Mouse (Mus musculus): ENCODE results near the gene Spata13. TPM values are rescaled to one million over a fixed set of nuclear protein-coding genes. Genes with fewer than 3 reads are reported as not detected.

Gene Spata13
- polyA plus RNA-seq, 1 experiment from 2014 or later: 25.9 TPM

GRCm38 (mm10) chr14:60683989-60684388, 50.2 kb downstream of the Spata13 start:
- 80% methylated on average over 10 of the region's 10 CpGs for WGBS
- Histone ChIP-seq H3K27ac (replicated peaks; ENCODE audit: low read depth, low read length) (no peak overlapping the region), H3K4me3 (ENCODE audit: low read depth, low read length) (no peak overlapping the region), H3K36me3 (replicated peaks; ENCODE audit: control insufficient read depth, insufficient read depth, low read depth, low read length) (no peaks in the 10 kb centered on the region), H3K9ac (replicated peaks; ENCODE audit: low read length) (no peak overlapping the region), H3K9me3 (replicated peaks; ENCODE audit: control insufficient read depth, low read length) (no peaks in the 10 kb centered on the region), H3K27me3 (ENCODE audit: control insufficient read depth, insufficient read depth, low read length) (no peaks in the 10 kb centered on the region), H3K4me2 (ENCODE audit: low read depth, low read length) (no peak overlapping the region), H3K4me1 (ENCODE audit: control insufficient read depth, insufficient read depth, low read length) (no peaks in the 10 kb centered on the region)
- DNase-seq (ENCODE audit: low spot score): no peak
- no peak for ATAC-seq (replicated peaks; ENCODE audit: insufficient number of reproducible peaks, low FRiP score, low TSS enrichment, low read depth)

- no peak overlapping the region for H3K4me3 ChIP-seq (ENCODE audit: low read depth, low read length)
- no peaks in the 10 kb centered on the region for H3K27me3 ChIP-seq (ENCODE audit: control insufficient read depth, insufficient read depth, low read length)
- ATAC-seq (replicated peaks; ENCODE audit: insufficient number of reproducible peaks, low FRiP score, low TSS enrichment, low read depth) (no peak), DNase-seq (ENCODE audit: low spot score) (no peak)
- no peak overlapping the region for H3K27ac ChIP-seq (replicated peaks; ENCODE audit: low read depth, low read length)
- no peaks in the 10 kb centered on the region for H3K36me3 ChIP-seq (replicated peaks; ENCODE audit: control insufficient read depth, insufficient read depth, low read depth, low read length)
- H3K9ac ChIP-seq (replicated peaks; ENCODE audit: low read length): no peak overlapping the region
- no peaks in the 10 kb centered on the region for H3K9me3 ChIP-seq (replicated peaks; ENCODE audit: control insufficient read depth, low read length)
- H3K4me1 ChIP-seq (ENCODE audit: control insufficient read depth, insufficient read depth, low read length): no peaks in the 10 kb centered on the region
- WGBS: 86% methylated on average over 11 of the region's 11 CpGs
- no peak overlapping the region for H3K4me2 ChIP-seq (ENCODE audit: low read depth, low read length)
Observed at GRCm38 (mm10) chr14:60686733-60687132, 52.9 kb downstream of the Spata13 start.

- H3K4me3 ChIP-seq (ENCODE audit: low read depth, low read length): no peak overlapping the region
- no peak for DNase-seq (ENCODE audit: low spot score)
- H3K4me2 ChIP-seq (ENCODE audit: low read depth, low read length): no peak overlapping the region
- no peak for ATAC-seq (replicated peaks; ENCODE audit: insufficient number of reproducible peaks, low FRiP score, low TSS enrichment, low read depth)
- H3K9me3 ChIP-seq (replicated peaks; ENCODE audit: control insufficient read depth, low read length): no peaks in the 10 kb centered on the region
- no peak overlapping the region for H3K9ac ChIP-seq (replicated peaks; ENCODE audit: low read length)
- no peaks in the 10 kb centered on the region for H3K4me1 ChIP-seq (ENCODE audit: control insufficient read depth, insufficient read depth, low read length)
- WGBS: 63% methylated on average over 7 of the region's 7 CpGs
- no peaks in the 10 kb centered on the region for H3K36me3 ChIP-seq (replicated peaks; ENCODE audit: control insufficient read depth, insufficient read depth, low read depth, low read length)
- no peak overlapping the region for H3K27ac ChIP-seq (replicated peaks; ENCODE audit: low read depth, low read length)
- H3K27me3 ChIP-seq (ENCODE audit: control insufficient read depth, insufficient read depth, low read length): no peaks in the 10 kb centered on the region
Observed at GRCm38 (mm10) chr14:60687241-60687640, 53.4 kb downstream of the Spata13 start.

GRCm38 (mm10) chr14:60688509-60689205, 54.9 kb downstream of the Spata13 start:
- Histone ChIP-seq H3K4me3 (ENCODE audit: low read depth, low read length) (no peak overlapping the region), H3K36me3 (replicated peaks; ENCODE audit: control insufficient read depth, insufficient read depth, low read depth, low read length) (no peaks in the 10 kb centered on the region), H3K4me2 (ENCODE audit: low read depth, low read length) (no peak overlapping the region), H3K27ac (replicated peaks; ENCODE audit: low read depth, low read length) (no peak overlapping the region), H3K9me3 (replicated peaks; ENCODE audit: control insufficient read depth, low read length) (no peaks in the 10 kb centered on the region), H3K4me1 (ENCODE audit: control insufficient read depth, insufficient read depth, low read length) (no peaks in the 10 kb centered on the region), H3K9ac (replicated peaks; ENCODE audit: low read length) (no peak overlapping the region), H3K27me3 (ENCODE audit: control insufficient read depth, insufficient read depth, low read length) (no peaks in the 10 kb centered on the region)
- DNase-seq (ENCODE audit: low spot score) (peak; percentile 83), ATAC-seq (replicated peaks; ENCODE audit: insufficient number of reproducible peaks, low FRiP score, low TSS enrichment, low read depth) (no peak)
- 49% methylated on average over 7 of the region's 7 CpGs for WGBS

- H3K36me3 ChIP-seq (replicated peaks; ENCODE audit: control insufficient read depth, insufficient read depth, low read depth, low read length): no peaks in the 10 kb centered on the region
- ATAC-seq (replicated peaks; ENCODE audit: insufficient number of reproducible peaks, low FRiP score, low TSS enrichment, low read depth) (no peak), DNase-seq (ENCODE audit: low spot score) (no peak)
- H3K4me1 ChIP-seq (ENCODE audit: control insufficient read depth, insufficient read depth, low read length): no peaks in the 10 kb centered on the region
- no peak overlapping the region for H3K9ac ChIP-seq (replicated peaks; ENCODE audit: low read length)
- H3K27ac ChIP-seq (replicated peaks; ENCODE audit: low read depth, low read length): no peak overlapping the region
- no peak overlapping the region for H3K4me3 ChIP-seq (ENCODE audit: low read depth, low read length)
- H3K4me2 ChIP-seq (ENCODE audit: low read depth, low read length): no peak overlapping the region
- H3K9me3 ChIP-seq (replicated peaks; ENCODE audit: control insufficient read depth, low read length): no peaks in the 10 kb centered on the region
- WGBS: 88% methylated on average over 5 of the region's 5 CpGs
- H3K27me3 ChIP-seq (ENCODE audit: control insufficient read depth, insufficient read depth, low read length): no peaks in the 10 kb centered on the region
Observed at GRCm38 (mm10) chr14:60689768-60690167, 56.0 kb downstream of the Spata13 start.

- DNase-seq (ENCODE audit: low spot score) (no peak), ATAC-seq (replicated peaks; ENCODE audit: insufficient number of reproducible peaks, low FRiP score, low TSS enrichment, low read depth) (no peak)
- Histone ChIP-seq H3K36me3 (replicated peaks; ENCODE audit: control insufficient read depth, insufficient read depth, low read depth, low read length) (no peaks in the 10 kb centered on the region), H3K4me2 (ENCODE audit: low read depth, low read length) (no peak overlapping the region), H3K9ac (replicated peaks; ENCODE audit: low read length) (no peak overlapping the region), H3K4me3 (ENCODE audit: low read depth, low read length) (no peak overlapping the region), H3K27ac (replicated peaks; ENCODE audit: low read depth, low read length) (no peak overlapping the region), H3K4me1 (ENCODE audit: control insufficient read depth, insufficient read depth, low read length) (no peaks in the 10 kb centered on the region), H3K27me3 (ENCODE audit: control insufficient read depth, insufficient read depth, low read length) (no peaks in the 10 kb centered on the region), H3K9me3 (replicated peaks; ENCODE audit: control insufficient read depth, low read length) (no peaks in the 10 kb centered on the region)
- 71% methylated on average over 7 of the region's 7 CpGs for WGBS
Observed at GRCm38 (mm10) chr14:60690631-60691030, 56.8 kb downstream of the Spata13 start.

- H3K4me1 ChIP-seq (ENCODE audit: control insufficient read depth, insufficient read depth, low read length): no peaks in the 10 kb centered on the region
- no peak for ATAC-seq (replicated peaks; ENCODE audit: insufficient number of reproducible peaks, low FRiP score, low TSS enrichment, low read depth)
- no peaks in the 10 kb centered on the region for H3K27me3 ChIP-seq (ENCODE audit: control insufficient read depth, insufficient read depth, low read length)
- H3K27ac ChIP-seq (replicated peaks; ENCODE audit: low read depth, low read length): no peak overlapping the region
- H3K9ac ChIP-seq (replicated peaks; ENCODE audit: low read length): no peak overlapping the region
- no peaks in the 10 kb centered on the region for H3K9me3 ChIP-seq (replicated peaks; ENCODE audit: control insufficient read depth, low read length)
- no peak overlapping the region for H3K4me2 ChIP-seq (ENCODE audit: low read depth, low read length)
- H3K4me3 ChIP-seq (ENCODE audit: low read depth, low read length): no peak overlapping the region
- H3K36me3 ChIP-seq (replicated peaks; ENCODE audit: control insufficient read depth, insufficient read depth, low read depth, low read length): no peaks in the 10 kb centered on the region
- 70% methylated on average over 11 of the region's 11 CpGs for WGBS
- DNase-seq (ENCODE audit: low spot score): no peak
Observed at GRCm38 (mm10) chr14:60693122-60693536, 59.3 kb downstream of the Spata13 start.

GRCm38 (mm10) chr14:60693666-60694065, 59.9 kb downstream of the Spata13 start:
- Histone ChIP-seq H3K27me3 (ENCODE audit: control insufficient read depth, insufficient read depth, low read length) (no peaks in the 10 kb centered on the region), H3K4me1 (ENCODE audit: control insufficient read depth, insufficient read depth, low read length) (no peaks in the 10 kb centered on the region), H3K36me3 (replicated peaks; ENCODE audit: control insufficient read depth, insufficient read depth, low read depth, low read length) (no peaks in the 10 kb centered on the region), H3K4me2 (ENCODE audit: low read depth, low read length) (no peak overlapping the region), H3K9ac (replicated peaks; ENCODE audit: low read length) (no peak overlapping the region), H3K4me3 (ENCODE audit: low read depth, low read length) (no peak overlapping the region), H3K9me3 (replicated peaks; ENCODE audit: control insufficient read depth, low read length) (no peaks in the 10 kb centered on the region), H3K27ac (replicated peaks; ENCODE audit: low read depth, low read length) (no peak overlapping the region)
- 89% methylated on average over 5 of the region's 5 CpGs for WGBS
- ATAC-seq (replicated peaks; ENCODE audit: insufficient number of reproducible peaks, low FRiP score, low TSS enrichment, low read depth) (no peak), DNase-seq (ENCODE audit: low spot score) (no peak)
